Mouse (Mus musculus) bone marrow macrophage, adult 2 months (primary cell): ENCODE results near the gene Arl2bp. TPM values are rescaled to one million over a fixed set of nuclear protein-coding genes. Genes with fewer than 3 reads are reported as not detected.

Experiments used
- H3K27ac ChIP-seq: 2 replicates; pipeline ENCODE4 v1.5.1; 2012; ENCODE audit warnings: low read depth, low read length; ENCODE audit not compliant: insufficient read depth
- H3K4me1 ChIP-seq: 2 replicates; pipeline ENCODE4 v1.6.1; 2012; ENCODE audit warnings: low read length; ENCODE audit not compliant: control insufficient read depth, insufficient read depth
- H3K4me3 ChIP-seq: 2 replicates; pipeline ENCODE4 v1.5.1; 2012; ENCODE audit warnings: mild to moderate bottlenecking, low read length, moderate library complexity; ENCODE audit not compliant: insufficient read depth
- CTCF ChIP-seq: IDR thresholded peaks from 2 replicates; pipeline ENCODE4 v1.5.1; 2012; ENCODE audit warnings: low read depth, mild to moderate bottlenecking, low read length, moderate library complexity
- POLR2A ChIP-seq: IDR thresholded peaks from 2 replicates; pipeline ENCODE4 v1.6.1; 2012; ENCODE audit warnings: mild to moderate bottlenecking, low read depth, low read length, borderline replicate concordance
- polyA plus RNA-seq: library from polyadenylated mRNA; stranded (reverse); fragments of >200 nt; gene quantifications from 2 replicates; pipeline ENCODE4 v1.2.4, GENCODE M21; 2012; ENCODE audit not compliant: missing spikeins, insufficient read depth, insufficient read length

Gene Arl2bp
- polyA plus RNA-seq, 1 experiment: 25.3 TPM

- Histone ChIP-seq H3K4me3 (peak overlapping the region; percentile 65), H3K4me1 (no peaks in the 10 kb centered on the region), H3K27ac (no peak overlapping the region)
- TF ChIP-seq POLR2A: no peak
- peak; percentile 83 for TF ChIP-seq CTCF
Observed at GRCm38 (mm10) chr8:94702844-94703813, 36.7 kb downstream of the Arl2bp start.

DNA sequence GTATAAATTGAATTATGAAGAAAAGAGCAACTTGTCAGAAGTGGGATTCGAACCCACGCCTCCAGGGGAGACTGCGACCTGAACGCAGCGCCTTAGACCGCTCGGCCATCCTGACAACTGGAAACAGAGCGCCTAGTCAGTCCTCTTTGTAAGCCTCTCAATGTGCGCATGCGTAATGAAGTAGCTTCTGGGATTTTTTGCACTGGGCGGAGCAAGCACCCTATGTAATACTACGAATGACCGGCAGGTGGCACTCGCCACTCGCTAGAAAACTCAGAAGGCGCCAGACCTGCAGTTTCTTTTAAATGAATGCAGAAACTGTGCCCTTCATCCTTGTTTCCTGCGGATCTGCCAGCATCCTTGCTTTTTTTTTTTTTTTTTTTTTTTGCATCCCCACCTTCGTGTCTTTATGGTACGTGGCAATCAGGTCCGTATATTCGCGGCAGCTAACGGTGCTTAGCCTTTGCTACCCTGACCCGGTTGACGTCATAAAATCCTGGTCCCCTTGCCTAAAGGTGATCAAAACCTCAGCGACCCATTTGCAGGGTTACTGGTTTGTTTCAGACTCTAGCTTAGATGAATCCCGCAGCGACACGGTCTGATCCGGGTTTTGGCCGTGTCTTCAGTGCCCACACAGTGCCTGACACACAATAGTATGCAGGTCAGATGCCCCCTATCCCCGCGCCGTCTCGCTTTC, 37.7 kb downstream of the Arl2bp start:
- Histone ChIP-seq H3K4me3 (peak overlapping the region; percentile 61), H3K27ac (no peak overlapping the region), H3K4me1 (no peaks in the 10 kb centered on the region)
- TF ChIP-seq POLR2A (no peak), CTCF (peak; percentile 85)

- Histone ChIP-seq H3K4me3 (peak overlapping the region; percentile 61), H3K27ac (no peak overlapping the region), H3K4me1 (no peaks in the 10 kb centered on the region)
- no peak for TF ChIP-seq POLR2A
- TF ChIP-seq CTCF: no peak
Observed at GRCm38 (mm10) chr8:94704669-94704984, 38.2 kb downstream of the Arl2bp start.

- Histone ChIP-seq H3K4me1 (no peaks in the 10 kb centered on the region), H3K4me3 (no peak overlapping the region), H3K27ac (no peak overlapping the region)
- no peak for TF ChIP-seq CTCF
- TF ChIP-seq POLR2A: no peak
Observed at GRCm38 (mm10) chr8:94705581-94706245, 39.3 kb downstream of the Arl2bp start.

- Histone ChIP-seq H3K4me3 (no peak overlapping the region), H3K27ac (no peak overlapping the region), H3K4me1 (peaks cover 7% of the 10 kb centered on the region)
- TF ChIP-seq POLR2A (no peak), CTCF (no peak)
Observed at GRCm38 (mm10) chr8:94706732-94707395, 40.5 kb downstream of the Arl2bp start.

DNA sequence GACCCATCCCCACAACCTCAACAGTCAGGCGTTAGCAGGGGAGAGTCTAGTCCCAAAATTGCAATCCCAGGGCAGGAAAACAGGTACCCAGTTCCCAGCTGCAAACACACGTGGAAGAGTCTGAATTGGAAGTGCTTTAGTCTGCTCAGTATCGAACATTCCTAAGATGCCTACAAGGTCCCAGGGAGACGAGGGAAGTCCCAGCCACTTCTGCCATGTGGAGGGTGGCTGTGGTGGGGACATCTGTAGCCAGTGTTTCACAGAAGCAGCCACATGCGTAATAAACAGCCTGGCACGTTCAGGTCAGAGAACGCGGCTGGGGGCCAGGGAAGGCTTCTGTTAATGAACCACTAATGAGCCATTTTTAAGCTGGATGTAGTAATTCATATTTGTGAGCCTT, 43.9 kb downstream of the Arl2bp start:
- Histone ChIP-seq H3K4me3 (no peak overlapping the region), H3K4me1 (peaks cover 8% of the 10 kb centered on the region), H3K27ac (no peak overlapping the region)
- TF ChIP-seq CTCF (no peak), POLR2A (no peak)

DNA sequence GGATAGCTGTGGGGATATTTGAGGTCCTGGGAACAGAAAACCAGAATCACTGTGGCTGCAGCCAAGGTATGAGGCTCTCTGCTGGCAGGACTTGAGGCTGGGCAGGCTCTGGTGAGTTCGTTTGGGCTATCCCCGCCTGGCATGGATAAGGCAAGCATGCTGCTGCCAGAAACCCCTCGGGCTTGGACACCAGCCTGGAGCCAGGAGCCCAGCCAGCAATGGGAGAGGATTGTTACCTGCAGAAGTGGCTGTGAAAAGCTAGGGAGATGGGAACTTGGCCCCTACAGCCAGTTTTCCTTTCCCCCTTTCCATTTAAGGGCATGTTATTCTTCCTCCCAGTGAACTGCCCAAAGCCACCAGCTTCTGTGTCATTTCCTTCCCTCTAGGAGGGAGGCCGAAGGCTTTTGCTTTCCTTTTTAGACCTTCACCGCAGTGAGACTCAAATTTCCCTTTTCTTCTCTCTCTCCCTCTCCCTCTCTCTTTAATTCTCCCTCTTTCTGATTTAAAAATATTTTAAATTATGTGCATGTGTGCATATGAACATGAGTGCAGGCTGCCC, 44.8 kb downstream of the Arl2bp start:
- Histone ChIP-seq H3K4me1 (peaks cover 8% of the 10 kb centered on the region), H3K4me3 (peak overlapping the region; percentile 37), H3K27ac (peak overlapping the region; percentile 51)

DNA sequence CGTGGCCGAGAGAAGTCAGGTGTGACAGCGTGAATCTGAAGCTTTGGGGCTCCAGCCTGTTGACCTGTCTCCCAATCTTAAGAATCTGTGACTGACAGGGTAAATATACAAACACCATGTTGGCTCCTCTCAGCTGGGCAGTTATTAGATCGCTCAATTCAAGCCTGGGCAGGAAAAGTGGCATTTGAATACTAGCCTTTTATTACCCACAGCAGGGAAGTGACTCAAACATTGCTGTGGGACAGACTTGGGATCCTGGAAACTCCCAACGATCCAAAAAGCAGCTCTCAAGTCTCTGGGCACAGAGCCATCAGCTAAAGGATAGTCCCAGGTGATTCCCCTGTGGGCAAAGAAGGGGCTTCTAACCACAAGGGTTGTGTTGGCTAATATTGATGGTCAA, 48.2 kb downstream of the Arl2bp start:
- Histone ChIP-seq H3K4me3 (no peak overlapping the region), H3K4me1 (peaks cover 8% of the 10 kb centered on the region), H3K27ac (no peak overlapping the region)
- TF ChIP-seq CTCF: no peak
- no peak for TF ChIP-seq POLR2A

More for the DNA sequence above, 44.8 kb downstream of the Arl2bp start:
- TF ChIP-seq POLR2A: no peak

DNA sequence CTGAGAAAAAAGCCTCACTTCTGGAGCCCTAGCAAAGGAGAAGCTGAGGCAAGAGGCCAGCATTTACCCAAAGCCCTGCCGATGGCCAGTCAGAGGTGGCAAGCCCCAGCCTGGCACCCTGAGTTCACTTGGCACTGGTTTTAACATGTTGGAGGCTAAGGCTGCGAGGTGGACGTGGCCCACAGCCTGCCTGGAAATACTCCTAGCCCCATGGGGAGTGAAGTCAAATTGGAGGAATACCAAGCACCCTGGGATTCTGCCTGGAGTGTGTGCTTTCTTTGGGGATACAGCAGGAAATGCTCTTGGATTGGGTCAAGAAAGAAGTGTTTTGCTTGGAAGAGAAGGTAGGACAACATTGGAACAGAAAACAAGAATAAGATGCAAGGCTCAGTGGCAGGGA, 49.5 kb downstream of the Arl2bp start:
- H3K4me1 ChIP-seq: peaks cover 8% of the 10 kb centered on the region
- no peak overlapping the region for H3K27ac ChIP-seq
- no peak overlapping the region for H3K4me3 ChIP-seq
- TF ChIP-seq CTCF: no peak
- no peak for TF ChIP-seq POLR2A

GRCm38 (mm10) chr8:94716841-94717240, 50.4 kb downstream of the Arl2bp start:
- peaks cover 2% of the 10 kb centered on the region for H3K4me1 ChIP-seq
- TF ChIP-seq CTCF: no peak
- no peak for TF ChIP-seq POLR2A
- H3K27ac ChIP-seq: no peak overlapping the region
- no peak overlapping the region for H3K4me3 ChIP-seq

Other genes starting within 250 kb of the Arl2bp start
- 37.8 and 44.1 TPM in 2 replicates for gene Nlrc5, start 232.2 kb upstream of the Arl2bp start, polyA plus RNA-seq
- gene Cpne2, start 133.6 kb upstream of the Arl2bp start, polyA plus RNA-seq: 43.6 and 45.7 TPM in 2 replicates
- gene Rspry1, start 64.7 kb upstream of the Arl2bp start, polyA plus RNA-seq: 22.0 and 23.8 TPM in 2 replicates
- 77.1 and 77.4 TPM in 2 replicates for gene Fam192a, start 64.6 kb upstream of the Arl2bp start, polyA plus RNA-seq
- gene Pllp, start 29.7 kb downstream of the Arl2bp start, polyA plus RNA-seq: not detected in 2 replicates
- 0.36 and 0.50 TPM in 2 replicates for gene Ccl22, start 79.0 kb downstream of the Arl2bp start, polyA plus RNA-seq
- gene Cx3cl1, start 105.4 kb downstream of the Arl2bp start, polyA plus RNA-seq: 0.56 and 0.76 TPM in 2 replicates
- not detected in 2 replicates for gene Ccl17, start 143.9 kb downstream of the Arl2bp start, polyA plus RNA-seq
- 33.1 and 34.1 TPM in 2 replicates for gene Coq9, start 171.7 kb downstream of the Arl2bp start, polyA plus RNA-seq
- gene Ciapin1, start 171.8 kb downstream of the Arl2bp start, polyA plus RNA-seq: 12.9 and 19.7 TPM in 2 replicates
- 41.7 and 44.9 TPM in 2 replicates for gene Polr2c, start 190.8 kb downstream of the Arl2bp start, polyA plus RNA-seq
- gene Dok4, start 209.7 kb downstream of the Arl2bp start, polyA plus RNA-seq: 3.7 and 7.4 TPM in 2 replicates